Mouse (Mus musculus): ENCODE results near the gene Izumo4.

GRCm38 (mm10) chr10:80669737-80670485 lies 32.1 kb upstream of the Izumo4 start:
- TF ChIP-seq CTCF (IDR thresholded peaks at IDR 0.05; ENCODE audit: low read depth, low read length) (no peak), POLR2A (IDR thresholded peaks at IDR 0.05; ENCODE audit: extremely low read depth, insufficient read depth, low read length) (no peak)

Measured in liver, adult 2 months (tissue).